Mouse (Mus musculus) G1E (cell line): ENCODE results near the gene Rara. TPM values are rescaled to one million over a fixed set of nuclear protein-coding genes. Genes with fewer than 3 reads are reported as not detected.
A peak's percentile ranks its signal among the peaks of the same experiment; 100 is the strongest.

Experiments used
- ATAC-seq: 2 replicates; pipeline ENCODE4 v1.8.0; 2016; ENCODE audit warnings: mild to moderate bottlenecking; ENCODE audit not compliant: insufficient number of reproducible peaks, poor library complexity, low FRiP score, severe bottlenecking; ENCODE audit errors: extremely low read depth
- DNase-seq: peaks from one replicate; pipeline ENCODE4 v3.0.0; 2012; ENCODE audit warnings: low spot score
- H3K27me3 ChIP-seq: 2 replicates; pipeline ENCODE4 v1.6.1; 2012; ENCODE audit warnings: mild to moderate bottlenecking, low read length, inconsistent platforms; ENCODE audit not compliant: insufficient read depth
- H3K36me3 ChIP-seq: replicated peaks from 2 replicates; pipeline ENCODE3; 2012; ENCODE audit warnings: mild to moderate bottlenecking, inconsistent platforms
- H3K4me1 ChIP-seq: 2 replicates; pipeline ENCODE4 v1.6.1; 2012; ENCODE audit warnings: low read depth, low read length, inconsistent platforms, mixed read lengths; ENCODE audit not compliant: insufficient read depth
- H3K4me3 ChIP-seq: 2 replicates; pipeline ENCODE4 v1.5.1; 2012; ENCODE audit warnings: low read depth, mild to moderate bottlenecking, inconsistent platforms, low read length, moderate library complexity, mixed read lengths
- H3K9me3 ChIP-seq: replicated peaks from 2 replicates; pipeline ENCODE4 v1.6.1; 2012; ENCODE audit warnings: inconsistent platforms
- CTCF ChIP-seq: IDR thresholded peaks from 2 replicates; pipeline ENCODE4 v1.5.1; 2012; ENCODE audit warnings: low read depth, low read length, inconsistent platforms, mixed read lengths
- GATA1 ChIP-seq: IDR thresholded peaks from 2 replicates; pipeline ENCODE4 v1.6.1; 2012; ENCODE audit warnings: borderline replicate concordance, low read length, inconsistent platforms, mixed read lengths
- GATA2 ChIP-seq: IDR thresholded peaks from 2 replicates; pipeline ENCODE4 v1.6.1; 2012; ENCODE audit warnings: low read depth, low read length, inconsistent platforms, borderline replicate concordance
- POLR2AphosphoS5 ChIP-seq: IDR thresholded peaks from 2 replicates; pipeline ENCODE4 v1.6.1; 2012; ENCODE audit warnings: low read depth, low read length, inconsistent platforms; ENCODE audit not compliant: insufficient replicate concordance
- TAL1 ChIP-seq: conservative IDR thresholded peaks from 2 replicates; pipeline ENCODE4 v1.6.1; 2012; ENCODE audit warnings: low read depth, low read length, inconsistent platforms, mixed read lengths
- polyA plus RNA-seq: library from polyadenylated mRNA; stranded (reverse); fragments of >175 nt; gene quantifications from 2 replicates; pipeline ENCODE4 v1.2.3, GENCODE M21; 2012
- total RNA-seq, 2 experiments: library from RNA; stranded (forward) in 1 of 2; stranded (reverse) in 1 of 2; fragments of 200-1000 nt in 1 of 2; fragments of >200 nt in 1 of 2; fragmentation: Nextera tagmentation in 1 of 2; gene quantifications; 2 replicates each; pipeline ENCODE4 v1.2.3; 2014 to 2017

The Rara gene
- total and polyA plus RNA-seq, 3 experiments: 16.9 to 110 (median 84.4) TPM

- TF ChIP-seq POLR2AphosphoS5 (no peak), GATA1 (no peak), CTCF (no peak), GATA2 (no peak), TAL1 (no peak)
- Histone ChIP-seq H3K4me3 (no peak overlapping the region), H3K4me1 (peaks cover 66% of the 10 kb centered on the region), H3K36me3 (peaks cover 67% of the 10 kb centered on the region), H3K9me3 (no peaks in the 10 kb centered on the region), H3K27me3 (no peaks in the 10 kb centered on the region)
- ATAC-seq: no peak
- DNase-seq: no peak
These were observed 24.9 kb upstream of the Rara start for GRCm38 (mm10) chr11:98902621-98903245.

GRCm38 (mm10) chr11:98904577-98904976, 23.0 kb upstream of the Rara start:
- TF ChIP-seq TAL1: peak; percentile 73
- TF ChIP-seq GATA2: no peak
- H3K27me3 ChIP-seq: no peaks in the 10 kb centered on the region
- ATAC-seq (peak; percentile 18; the same call in 1 of the 2 replicates), DNase-seq (peak; percentile 80)
- peaks cover 73% of the 10 kb centered on the region for H3K4me1 ChIP-seq
- H3K9me3 ChIP-seq: no peaks in the 10 kb centered on the region
- H3K36me3 ChIP-seq: peaks cover 61% of the 10 kb centered on the region
- peak overlapping the region; percentile 49; the same call in 1 of the 2 replicates for H3K4me3 ChIP-seq

GRCm38 (mm10) chr11:98905033-98905432, 22.6 kb upstream of the Rara start:
- Histone ChIP-seq H3K27me3 (no peaks in the 10 kb centered on the region), H3K9me3 (no peaks in the 10 kb centered on the region), H3K36me3 (peaks cover 61% of the 10 kb centered on the region), H3K4me3 (peak overlapping the region; percentile 47; the same call in 1 of the 2 replicates), H3K4me1 (peaks cover 73% of the 10 kb centered on the region)
- ATAC-seq (peak; percentile 36), DNase-seq (peak; percentile 41)
- TF ChIP-seq POLR2AphosphoS5 (no peak), TAL1 (peak; percentile 61), GATA2 (no peak)

DNA sequence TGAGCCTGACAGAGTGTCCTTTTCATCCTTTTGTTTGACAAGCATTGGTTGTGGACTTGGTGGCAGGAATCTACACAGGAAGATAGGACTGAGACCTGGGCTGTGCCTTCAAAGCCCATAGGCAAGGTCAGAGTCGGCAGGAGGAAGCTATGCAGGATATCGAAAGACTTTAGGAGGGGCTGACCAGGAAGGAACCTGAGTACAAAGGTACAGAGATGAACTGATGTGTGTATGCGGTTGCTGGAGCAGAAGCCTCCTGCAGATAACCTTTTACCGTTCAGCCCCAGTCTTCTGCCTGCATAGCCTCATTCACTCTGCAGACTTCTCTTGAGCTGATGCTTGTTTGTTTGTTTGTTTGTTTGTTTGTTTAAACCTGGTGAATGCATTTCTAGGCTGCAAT, 22.0 kb upstream of the Rara start:
- no peak for DNase-seq
- H3K9me3 ChIP-seq: no peaks in the 10 kb centered on the region
- H3K4me3 ChIP-seq: peak overlapping the region; percentile 47; the same call in 1 of the 2 replicates
- H3K27me3 ChIP-seq: no peaks in the 10 kb centered on the region
- no peak for ATAC-seq
- peaks cover 73% of the 10 kb centered on the region for H3K4me1 ChIP-seq
- H3K36me3 ChIP-seq: peaks cover 61% of the 10 kb centered on the region
- TF ChIP-seq CTCF: no peak
- peak; percentile 39; the same call in 1 of the 2 replicates for TF ChIP-seq TAL1

DNA sequence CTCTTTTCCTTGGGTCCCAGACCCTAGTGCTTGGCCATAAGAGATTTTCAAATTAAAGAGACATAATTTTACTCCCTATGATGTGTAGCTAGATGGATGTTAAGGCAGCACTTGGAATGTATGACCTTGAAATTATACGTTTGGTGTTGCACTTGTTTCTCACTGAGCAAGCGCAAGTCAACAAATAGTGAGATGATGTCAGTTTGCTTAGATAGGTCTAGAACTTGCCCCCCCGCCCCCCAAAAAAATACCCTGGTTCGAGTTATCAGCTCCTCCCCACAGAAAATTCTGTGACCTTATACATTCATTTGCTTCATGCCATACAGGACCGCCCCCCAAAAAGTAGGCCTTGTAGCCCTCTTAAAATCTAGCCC, 20.6 kb upstream of the Rara start:
- H3K36me3 ChIP-seq: peaks cover 61% of the 10 kb centered on the region
- H3K4me1 ChIP-seq: peaks cover 84% of the 10 kb centered on the region
- ATAC-seq: no peak
- H3K27me3 ChIP-seq: no peaks in the 10 kb centered on the region
- DNase-seq: no peak
- H3K9me3 ChIP-seq: no peaks in the 10 kb centered on the region
- peak overlapping the region; percentile 44; the same call in 1 of the 2 replicates for H3K4me3 ChIP-seq
- TF ChIP-seq CTCF: no peak
- no peak for TF ChIP-seq GATA1
- no peak for TF ChIP-seq POLR2AphosphoS5
- TF ChIP-seq TAL1: no peak
- no peak for TF ChIP-seq GATA2

DNA sequence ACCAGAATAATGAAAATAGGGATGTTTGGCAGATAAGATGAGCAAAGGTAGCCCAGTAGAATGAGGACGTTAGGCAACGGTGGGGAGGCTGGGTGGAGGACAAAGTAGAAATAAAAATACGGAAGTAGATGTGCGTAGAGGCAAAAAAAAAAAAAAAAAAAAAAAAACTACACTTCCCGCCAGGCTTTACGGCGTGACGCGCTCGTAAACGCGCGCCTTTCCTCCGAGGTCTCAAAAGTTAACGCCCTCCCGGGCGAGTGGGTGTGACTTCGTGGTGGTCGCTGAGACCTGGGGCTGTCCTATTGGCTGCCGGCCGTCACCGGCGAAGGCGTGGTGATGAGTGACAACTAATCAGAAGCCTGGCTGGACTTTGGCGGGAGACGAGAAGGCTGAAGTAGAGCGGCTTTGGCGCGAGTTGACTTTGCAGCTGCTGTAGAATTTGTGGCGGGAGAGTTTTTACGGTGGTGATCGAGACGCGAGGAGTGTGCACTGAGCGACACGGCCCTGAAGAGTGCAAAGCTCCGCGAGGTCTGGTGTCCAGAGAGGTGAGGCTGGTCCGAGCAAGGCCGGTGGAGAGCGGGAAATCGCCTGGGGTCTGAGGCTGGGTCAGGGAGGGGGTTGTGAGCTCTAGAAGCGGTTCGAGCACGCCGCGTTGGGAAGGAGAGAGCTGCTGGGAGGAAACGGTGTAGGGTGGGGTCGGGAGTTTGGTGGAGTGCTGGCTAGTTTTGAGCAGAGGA, 20.0 kb upstream of the Rara start, which contains the start of gene Cdc6:
Gene Cdc6 (plus strand): TSS at position 365 of the 737 bp plus-strand sequence.
- ATAC-seq (peak; percentile 85), DNase-seq (peak; percentile 86)
- peaks cover 84% of the 10 kb centered on the region for H3K4me1 ChIP-seq
- TF ChIP-seq CTCF (no peak), TAL1 (no peak), GATA1 (no peak), GATA2 (no peak), POLR2AphosphoS5 (no peak)
- H3K36me3 ChIP-seq: peaks cover 61% of the 10 kb centered on the region
- no peaks in the 10 kb centered on the region for H3K27me3 ChIP-seq
- H3K4me3 ChIP-seq: peak within 1 kb of the TSS; percentile 86
- no peaks in the 10 kb centered on the region for H3K9me3 ChIP-seq
